Comparison of ENCODE assay signal across 21 mouse cellular contexts in genomic region chr3:55206413-55206812, GRCm38 (mm10). TPM values are rescaled to one million over a fixed set of nuclear protein-coding genes. Genes with fewer than 3 reads are reported as not detected.
"Had no signal": no experiment of that assay in that cellular context is flagged by ENCODE, and none has a peak within 500 bp of the region (broad histone marks: within the 10 kb centered on the region; RNA-seq: fewer than 3 reads in every experiment).

No protein-coding gene starts in this region.

- H3K4me3 ChIP-seq: kidney, embryonic 15.5 days; limb, embryonic 13.5 days; liver, embryonic 15.5 days; lung, embryonic 15.5 days; midbrain, embryonic 10.5 days; neural tube, embryonic 13.5 days had no signal

- H3K9ac ChIP-seq: kidney, embryonic 15.5 days; limb, embryonic 13.5 days; liver, embryonic 15.5 days; lung, embryonic 15.5 days; neural tube, embryonic 13.5 days had no signal

- H3K4me1 ChIP-seq: kidney, embryonic 15.5 days; liver, embryonic 15.5 days; lung, embryonic 15.5 days; neural tube, embryonic 13.5 days had no signal

- H3K4me2 ChIP-seq: kidney, embryonic 15.5 days; limb, embryonic 13.5 days; liver, embryonic 15.5 days; lung, embryonic 15.5 days; neural tube, embryonic 13.5 days had no signal

- H3K9me3 ChIP-seq: kidney, embryonic 15.5 days; limb, embryonic 13.5 days; liver, embryonic 15.5 days; lung, embryonic 15.5 days; midbrain, embryonic 10.5 days; neural tube, embryonic 13.5 days had no signal

- H3K36me3 ChIP-seq: kidney, embryonic 15.5 days; limb, embryonic 13.5 days; liver, embryonic 15.5 days; lung, embryonic 15.5 days; midbrain, embryonic 10.5 days; neural tube, embryonic 13.5 days had no signal

- H3K27ac ChIP-seq: kidney, embryonic 15.5 days; limb, embryonic 13.5 days; liver, embryonic 15.5 days; lung, embryonic 15.5 days; midbrain, embryonic 10.5 days; neural tube, embryonic 13.5 days had no signal

- ATAC-seq: midbrain, embryonic 16.5 days had no signal

- H3K27me3 ChIP-seq: kidney, embryonic 15.5 days; limb, embryonic 13.5 days; liver, embryonic 15.5 days; lung, embryonic 15.5 days; neural tube, embryonic 13.5 days had no signal

- DNase-seq: kidney, adult 2 months; kidney, postnatal 14 days; left cerebral cortex, postnatal 4 days; lung, postnatal 4 days; right cerebral cortex, adult 18-20 months; right cerebral cortex, postnatal 25 days; thymus, postnatal 36 days had no signal

RNA-seq across cellular contexts. Expression of gene Sohlh2, which starts 24.6 kb away (rescaled TPM):
- total RNA-seq: layer of hippocampus, postnatal 10 days; left cerebral cortex, postnatal 4 days; liver, adult 2 months; megakaryocyte, adult 5-6 weeks had no signal
- polyA plus RNA-seq: intestine, embryonic 14.5 days; kidney, adult 2 months; kidney, embryonic 15.5 days; limb, embryonic 13.5 days; liver, adult 2 months; liver, embryonic 15.5 days; midbrain, embryonic 10.5 days; midbrain, embryonic 16.5 days; neural tube, embryonic 13.5 days; small intestine, adult 2 months; stomach, embryonic 16.5 days; thymus, postnatal 0 days had no signal

RNA-seq across cellular contexts. Expression of gene Dclk1, which starts 35.8 kb away (rescaled TPM):
- total RNA-seq: megakaryocyte, adult 5-6 weeks had no signal
- polyA plus RNA-seq: liver, adult 2 months had no signal
